Mouse (Mus musculus) stomach, embryonic 15.5 days (tissue): Measurements from ENCODE around the gene Krtap24-1. TPM values are rescaled to one million over a fixed set of nuclear protein-coding genes. Genes with fewer than 3 reads are reported as not detected.

Experiments
- ATAC-seq: fragments of 200-750 bp; cut with Nextera tagmentation; 2 replicates; pipeline ENCODE4 v1.8.0; 2017; ENCODE audit warnings: low read depth, moderate number of reproducible peaks, moderate TSS enrichment; ENCODE audit not compliant: insufficient read depth, low FRiP score
- H3K27ac ChIP-seq: fragments of 300-500 bp; sonication (generic); 2 replicates; pipeline ENCODE4 v1.5.1; 2015; ENCODE audit warnings: mild to moderate bottlenecking, inconsistent platforms
- H3K27me3 ChIP-seq: fragments of 300-500 bp; sonication (generic); replicated peaks from 2 replicates; pipeline ENCODE4 v1.6.1; 2015; ENCODE audit warnings: inconsistent platforms
- H3K36me3 ChIP-seq: fragments of 300-500 bp; sonication (generic); 2 replicates; pipeline ENCODE4 v1.6.1; 2015; ENCODE audit warnings: inconsistent platforms
- H3K4me1 ChIP-seq: fragments of 300-500 bp; sonication (generic); 2 replicates; pipeline ENCODE4 v1.6.1; 2015; ENCODE audit warnings: inconsistent platforms
- H3K4me2 ChIP-seq: fragments of 300-500 bp; sonication (generic); 2 replicates; pipeline ENCODE4 v1.6.1; 2015; ENCODE audit warnings: mild to moderate bottlenecking, inconsistent platforms
- H3K4me3 ChIP-seq: fragments of 300-500 bp; sonication (generic); replicated peaks from 2 replicates; pipeline ENCODE4 v1.5.1; 2015; ENCODE audit warnings: inconsistent platforms
- H3K9ac ChIP-seq: fragments of 300-500 bp; sonication (generic); 2 replicates; pipeline ENCODE4 v1.6.1; 2015; ENCODE audit warnings: inconsistent platforms
- H3K9me3 ChIP-seq: fragments of 300-500 bp; sonication (generic); 2 replicates; pipeline ENCODE4 v1.6.1; 2016; ENCODE audit warnings: inconsistent platforms
- WGBS: fragments of 180-500 bp; shearing (Covaris S2); methylation state at CpG from one replicate; pipeline ENCODE4 v1.1.7; 2015; 5-methylcytosine and 5-hydroxymethylcytosine counted together
- polyA plus RNA-seq: library from polyadenylated mRNA; unstranded; fragments of >200 nt; fragmentation: Nextera tagmentation; extraction: Ambion mirVana; gene quantifications from 2 replicates; pipeline ENCODE4 v1.2.1, GENCODE M21; 2015

The Krtap24-1 gene
- polyA plus RNA-seq, result not detected in 2 replicates

- Histone ChIP-seq H3K4me1 (no peaks in the 10 kb centered on the region), H3K4me2 (no peak within 1 kb of the TSS), H3K9me3 (no peaks in the 10 kb centered on the region), H3K9ac (no peak within 1 kb of the TSS), H3K36me3 (no peaks in the 10 kb centered on the region), H3K4me3 (no peak within 1 kb of the TSS), H3K27ac (no peak within 1 kb of the TSS), H3K27me3 (no peaks in the 10 kb centered on the region)
- no peak for ATAC-seq
- WGBS, result 92% methylated on average over 8 of the region's 8 CpGs
Measured at GRCm38 (mm10) chr16:88611922-88612321, at the start of gene Krtap24-1. Krtap24-1 (minus strand) TSS chr16:88612279.

GRCm38 (mm10) chr16:88657426-88657825 lies 45.3 kb upstream of the Krtap24-1 start:
- H3K9me3 ChIP-seq, result no peaks in the 10 kb centered on the region
- H3K27me3 ChIP-seq, result no peaks in the 10 kb centered on the region
- H3K4me1 ChIP-seq, result no peaks in the 10 kb centered on the region
- H3K4me3 ChIP-seq, result no peak overlapping the region
- no peak overlapping the region for H3K27ac ChIP-seq
- no peak for ATAC-seq
- no peaks in the 10 kb centered on the region for H3K36me3 ChIP-seq
- 56% methylated on average over 1 of the region's 1 CpGs for WGBS
- no peak overlapping the region for H3K4me2 ChIP-seq
- no peak overlapping the region for H3K9ac ChIP-seq

- H3K9ac ChIP-seq, result no peak overlapping the region
- 51% methylated on average over 2 of the region's 2 CpGs for WGBS
- no peaks in the 10 kb centered on the region for H3K9me3 ChIP-seq
- H3K4me2 ChIP-seq, result no peak overlapping the region
- H3K4me1 ChIP-seq, result no peaks in the 10 kb centered on the region
- H3K4me3 ChIP-seq, result no peak overlapping the region
- H3K27ac ChIP-seq, result no peak overlapping the region
- no peaks in the 10 kb centered on the region for H3K27me3 ChIP-seq
- H3K36me3 ChIP-seq, result no peaks in the 10 kb centered on the region
- no peak for ATAC-seq
Measured at GRCm38 (mm10) chr16:88651952-88652351, 39.9 kb upstream of the Krtap24-1 start.

- no peak overlapping the region for H3K4me2 ChIP-seq
- no peaks in the 10 kb centered on the region for H3K9me3 ChIP-seq
- H3K36me3 ChIP-seq, result no peaks in the 10 kb centered on the region
- H3K4me3 ChIP-seq, result no peak overlapping the region
- H3K9ac ChIP-seq, result no peak overlapping the region
- WGBS, result 78% methylated on average over 1 of the region's 1 CpGs
- no peak overlapping the region for H3K27ac ChIP-seq
- H3K4me1 ChIP-seq, result no peaks in the 10 kb centered on the region
- H3K27me3 ChIP-seq, result no peaks in the 10 kb centered on the region
- ATAC-seq, result no peak
Measured at GRCm38 (mm10) chr16:88651082-88651481, 39.0 kb upstream of the Krtap24-1 start.

- no peak within 1 kb of the TSS for H3K9ac ChIP-seq
- no peaks in the 10 kb centered on the region for H3K4me1 ChIP-seq
- H3K27me3 ChIP-seq, result no peaks in the 10 kb centered on the region
- H3K9me3 ChIP-seq, result no peaks in the 10 kb centered on the region
- H3K36me3 ChIP-seq, result no peaks in the 10 kb centered on the region
- H3K4me2 ChIP-seq, result no peak within 1 kb of the TSS
- ATAC-seq, result no peak; the same call in 1 of the 2 replicates
- H3K4me3 ChIP-seq, result no peak within 1 kb of the TSS
- WGBS, result 83% methylated on average over 10 of the region's 10 CpGs
- H3K27ac ChIP-seq, result no peak within 1 kb of the TSS
Measured at GRCm38 (mm10) chr16:88647358-88647846, 35.3 kb upstream of the Krtap24-1 start, which contains the start of gene Krtap26-1. Krtap26-1 (minus strand) TSS chr16:88647796.

- no peaks in the 10 kb centered on the region for H3K9me3 ChIP-seq
- no peaks in the 10 kb centered on the region for H3K27me3 ChIP-seq
- H3K9ac ChIP-seq, result no peak overlapping the region
- H3K4me1 ChIP-seq, result no peaks in the 10 kb centered on the region
- H3K36me3 ChIP-seq, result no peaks in the 10 kb centered on the region
- WGBS, result 69% methylated on average over 8 of the region's 8 CpGs
- no peak overlapping the region for H3K4me3 ChIP-seq
- no peak overlapping the region for H3K27ac ChIP-seq
- no peak overlapping the region for H3K4me2 ChIP-seq
- ATAC-seq, result no peak
Measured at GRCm38 (mm10) chr16:88646366-88647111, 34.5 kb upstream of the Krtap24-1 start.

GRCm38 (mm10) chr16:88640053-88640452 lies 28.0 kb upstream of the Krtap24-1 start:
- no peak overlapping the region for H3K4me3 ChIP-seq
- no peak overlapping the region for H3K9ac ChIP-seq
- H3K4me2 ChIP-seq, result no peak overlapping the region
- ATAC-seq, result no peak
- H3K9me3 ChIP-seq, result no peaks in the 10 kb centered on the region
- no peak overlapping the region for H3K27ac ChIP-seq
- WGBS, result 80% methylated on average over 3 of the region's 3 CpGs
- no peaks in the 10 kb centered on the region for H3K27me3 ChIP-seq
- no peaks in the 10 kb centered on the region for H3K4me1 ChIP-seq
- no peaks in the 10 kb centered on the region for H3K36me3 ChIP-seq

GRCm38 (mm10) chr16:88635142-88635541 lies 23.1 kb upstream of the Krtap24-1 start:
- Histone ChIP-seq H3K27me3 (no peaks in the 10 kb centered on the region), H3K4me3 (no peak overlapping the region), H3K27ac (no peak overlapping the region), H3K4me2 (no peak overlapping the region), H3K9ac (no peak overlapping the region), H3K9me3 (no peaks in the 10 kb centered on the region), H3K4me1 (no peaks in the 10 kb centered on the region), H3K36me3 (no peaks in the 10 kb centered on the region)
- WGBS, result 40% methylated on average over 4 of the region's 4 CpGs
- no peak; the same call in 1 of the 2 replicates for ATAC-seq

- ATAC-seq, result peak; percentile 95
- Histone ChIP-seq H3K27me3 (no peaks in the 10 kb centered on the region), H3K27ac (no peak overlapping the region), H3K4me1 (no peaks in the 10 kb centered on the region), H3K36me3 (no peaks in the 10 kb centered on the region), H3K9ac (no peak overlapping the region), H3K9me3 (no peaks in the 10 kb centered on the region), H3K4me3 (no peak overlapping the region), H3K4me2 (no peak overlapping the region)
- WGBS, result 20% methylated on average over 4 of the region's 4 CpGs
Measured at GRCm38 (mm10) chr16:88631474-88631873, 19.4 kb upstream of the Krtap24-1 start.

- H3K27me3 ChIP-seq, result no peaks in the 10 kb centered on the region
- WGBS, result 95% methylated on average over 4 of the region's 4 CpGs
- no peak for ATAC-seq
Measured at GRCm38 (mm10) chr16:88627566-88627965, 15.5 kb upstream of the Krtap24-1 start, which contains the start of gene 2310079G19Rik. 2310079G19Rik (minus strand) TSS chr16:88627666.

GRCm38 (mm10) chr16:88612712-88613111 lies 633 bp upstream of the Krtap24-1 start:
- 78% methylated on average over 4 of the region's 4 CpGs for WGBS
- H3K27ac ChIP-seq, result no peak overlapping the region
- H3K36me3 ChIP-seq, result no peaks in the 10 kb centered on the region
- no peak overlapping the region for H3K4me2 ChIP-seq
- no peaks in the 10 kb centered on the region for H3K4me1 ChIP-seq
- H3K27me3 ChIP-seq, result no peaks in the 10 kb centered on the region
- H3K9ac ChIP-seq, result no peak overlapping the region
- H3K4me3 ChIP-seq, result no peak overlapping the region
- H3K9me3 ChIP-seq, result no peaks in the 10 kb centered on the region
- ATAC-seq, result no peak

More at GRCm38 (mm10) chr16:88627566-88627965, 15.5 kb upstream of the Krtap24-1 start, which contains the start of gene 2310079G19Rik:
- Histone ChIP-seq H3K36me3 (no peaks in the 10 kb centered on the region), H3K9me3 (no peaks in the 10 kb centered on the region), H3K9ac (no peak within 1 kb of the TSS), H3K4me2 (no peak within 1 kb of the TSS), H3K27ac (no peak within 1 kb of the TSS), H3K4me1 (no peaks in the 10 kb centered on the region), H3K4me3 (no peak within 1 kb of the TSS)

- H3K9ac ChIP-seq, result no peak overlapping the region
- no peak overlapping the region for H3K27ac ChIP-seq
- H3K9me3 ChIP-seq, result no peaks in the 10 kb centered on the region
- H3K4me3 ChIP-seq, result no peak overlapping the region
- no peak for ATAC-seq
- H3K4me2 ChIP-seq, result no peak overlapping the region
- no peaks in the 10 kb centered on the region for H3K4me1 ChIP-seq
- H3K27me3 ChIP-seq, result no peaks in the 10 kb centered on the region
- WGBS, result 88% methylated on average over 6 of the region's 6 CpGs
- no peaks in the 10 kb centered on the region for H3K36me3 ChIP-seq
Measured at GRCm38 (mm10) chr16:88604570-88604969, 7.5 kb downstream of the Krtap24-1 start.
